ENCODE assay signal across 18 mouse cellular contexts in genomic region chr19:16181258-16181657, GRCm38 (mm10). TPM values are rescaled to one million over a fixed set of nuclear protein-coding genes. Genes with fewer than 3 reads are reported as not detected.
DNase-seq lines count a peak whose midpoint lies in the region; ATAC-seq and TF ChIP-seq lines count a peak whose summit lies in the region.
"Had no signal": no experiment of that assay in that cellular context is flagged by ENCODE, and none has a peak within 500 bp of the region (broad histone marks: within the 10 kb centered on the region; RNA-seq: fewer than 3 reads in every experiment).

No protein-coding gene starts in this region.

- no peak for ATAC-seq in heart, embryonic 15.5 days (replicated peaks; ENCODE audit: insufficient number of reproducible peaks, insufficient read depth, low FRiP score, low read depth)
- ATAC-seq in heart, embryonic 11.5 days (replicated peaks; ENCODE audit: insufficient number of reproducible peaks, low FRiP score, low TSS enrichment): no peak
- ATAC-seq in liver, embryonic 12.5 days: no peak
- no peak for ATAC-seq in megakaryocyte, adult 5-6 weeks (ENCODE audit: poor library complexity, severe bottlenecking)
- ATAC-seq: CD4-positive, CD25-positive, alpha-beta regulatory T cell, adult 4 months; forebrain, embryonic 13.5 days; Patski had no signal

- H3K9ac ChIP-seq in heart, embryonic 15.5 days: no peak overlapping the region
- no peak overlapping the region for H3K9ac ChIP-seq in heart, embryonic 11.5 days (ENCODE audit: low read depth, low read length)
- H3K9ac ChIP-seq in liver, adult 2 months (ENCODE audit: low read depth, low read length): no peak overlapping the region
- H3K9ac ChIP-seq in liver, embryonic 12.5 days: no peak overlapping the region
- H3K9ac ChIP-seq: forebrain, embryonic 13.5 days; hindbrain, embryonic 15.5 days; limb, embryonic 13.5 days had no signal

- H3K4me1 ChIP-seq in heart, embryonic 15.5 days (replicated peaks): peaks cover 53% of the 10 kb centered on the region
- peaks cover 37% of the 10 kb centered on the region for H3K4me1 ChIP-seq in heart, embryonic 11.5 days (ENCODE audit: control insufficient read depth, insufficient read depth, low read length)
- H3K4me1 ChIP-seq in liver, adult 2 months (ENCODE audit: control insufficient read depth, insufficient read depth, low read length): peaks cover 20% of the 10 kb centered on the region
- H3K4me1 ChIP-seq in liver, embryonic 12.5 days: peaks cover 30% of the 10 kb centered on the region
- H3K4me1 ChIP-seq in megakaryocyte, embryonic 14.5 days: peaks cover 90% of the 10 kb centered on the region

- peaks cover 34% of the 10 kb centered on the region; the same call in 1 of the 2 replicates for H3K79me2 ChIP-seq in liver, adult 2 months (ENCODE audit: control insufficient read depth, insufficient read depth, low read length)

- no peak for TF ChIP-seq CTCF in gastrocnemius, adult 2 months (IDR thresholded peaks at IDR 0.05)
- TF ChIP-seq CTCF in liver, adult 2 months (IDR thresholded peaks at IDR 0.05; ENCODE audit: low read depth, low read length): no peak

- 0 out of 2 replicates have a peak overlapping the region, but pooled peaks have one; percentile 10 for H3K4me2 ChIP-seq in heart, embryonic 15.5 days
- no peak overlapping the region for H3K4me2 ChIP-seq in heart, embryonic 11.5 days
- no peak overlapping the region for H3K4me2 ChIP-seq in liver, embryonic 12.5 days
- H3K4me2 ChIP-seq: forebrain, embryonic 13.5 days; hindbrain, embryonic 15.5 days; limb, embryonic 13.5 days; midbrain, embryonic 11.5 days had no signal

- intact Hi-C loops in gastrocnemius, adult 2 months (cut with DNase I): no loop called here
- intact Hi-C loops in gastrocnemius, postnatal 14 days (cut with DNase I; ENCODE audit: low total_unique reads): no loop called here

- H3K9me3 ChIP-seq in heart, embryonic 15.5 days (replicated peaks): no peaks in the 10 kb centered on the region
- no peaks in the 10 kb centered on the region for H3K9me3 ChIP-seq in heart, embryonic 11.5 days (replicated peaks; ENCODE audit: control insufficient read depth, low read length)
- H3K9me3 ChIP-seq in liver, embryonic 12.5 days (replicated peaks): no peaks in the 10 kb centered on the region
- H3K9me3 ChIP-seq in megakaryocyte, embryonic 14.5 days: no peaks in the 10 kb centered on the region
- H3K9me3 ChIP-seq: forebrain, embryonic 13.5 days; hindbrain, embryonic 15.5 days; limb, embryonic 13.5 days had no signal

- H3K27ac ChIP-seq in gastrocnemius, adult 2 months: peak overlapping the region; percentile 71
- peak overlapping the region; percentile 66 for H3K27ac ChIP-seq in heart, embryonic 15.5 days
- H3K27ac ChIP-seq in heart, embryonic 11.5 days (ENCODE audit: low read depth, low read length): no peak overlapping the region
- H3K27ac ChIP-seq in liver, adult 2 months (replicated peaks; ENCODE audit: insufficient read depth, low read depth, low read length): no peak overlapping the region
- no peak overlapping the region for H3K27ac ChIP-seq in liver, embryonic 12.5 days
- H3K27ac ChIP-seq: forebrain, embryonic 13.5 days; hindbrain, embryonic 15.5 days; limb, embryonic 13.5 days had no signal

- H3K27me3 ChIP-seq in heart, embryonic 15.5 days: no peaks in the 10 kb centered on the region
- no peaks in the 10 kb centered on the region for H3K27me3 ChIP-seq in heart, embryonic 11.5 days (ENCODE audit: control insufficient read depth, insufficient read depth, low read length)
- H3K27me3 ChIP-seq in liver, adult 2 months (ENCODE audit: control insufficient read depth, insufficient read depth, low read length): no peaks in the 10 kb centered on the region
- no peaks in the 10 kb centered on the region for H3K27me3 ChIP-seq in liver, embryonic 12.5 days (replicated peaks)
- no peaks in the 10 kb centered on the region for H3K27me3 ChIP-seq in megakaryocyte, embryonic 14.5 days (replicated peaks)
- H3K27me3 ChIP-seq: forebrain, embryonic 13.5 days; hindbrain, embryonic 15.5 days; limb, embryonic 13.5 days; Patski had no signal

- H3K4me3 ChIP-seq in gastrocnemius, adult 2 months: no peak overlapping the region
- H3K4me3 ChIP-seq in heart, embryonic 15.5 days: no peak overlapping the region
- H3K4me3 ChIP-seq in heart, embryonic 11.5 days (ENCODE audit: low read depth, low read length): no peak overlapping the region
- H3K4me3 ChIP-seq in liver, adult 2 months (ENCODE audit: insufficient read depth, low read depth, low read length): no peak overlapping the region
- H3K4me3 ChIP-seq in liver, embryonic 12.5 days: no peak overlapping the region
- H3K4me3 ChIP-seq in megakaryocyte, embryonic 14.5 days (replicated peaks): peak overlapping the region; percentile 10
- H3K4me3 ChIP-seq: forebrain, embryonic 13.5 days; hindbrain, embryonic 15.5 days; limb, embryonic 13.5 days had no signal

- no peak for DNase-seq in gastrocnemius, adult 2 months
- DNase-seq in gastrocnemius, postnatal 14 days: no peak
- peak; percentile 52 for DNase-seq in liver, adult 2 months (ENCODE audit: extremely low read depth, low read depth, low spot score)
- DNase-seq: adrenal gland, adult 8-10 months; cerebellum, adult 9-11 months; gastrocnemius, postnatal 25 days; retina, postnatal 1 day had no signal

- TF ChIP-seq POLR2A in liver, adult 2 months (IDR thresholded peaks at IDR 0.05; ENCODE audit: extremely low read depth, insufficient read depth, low read length): no peak

- 38% methylated on average over 3 of the region's 3 CpGs for WGBS in heart, embryonic 15.5 days
- 56% methylated on average over 3 of the region's 3 CpGs for WGBS in heart, embryonic 11.5 days (ENCODE audit: insufficient replicate concordance)
- WGBS in liver, adult 2 months: 34% methylated on average over 3 of the region's 3 CpGs
- WGBS in liver, embryonic 12.5 days (ENCODE audit: insufficient replicate concordance): 63% methylated on average over 3 of the region's 3 CpGs

- H3K36me3 ChIP-seq in heart, embryonic 15.5 days: no peaks in the 10 kb centered on the region
- H3K36me3 ChIP-seq in heart, embryonic 11.5 days (ENCODE audit: control insufficient read depth, insufficient read depth, low read length): no peaks in the 10 kb centered on the region
- no peaks in the 10 kb centered on the region for H3K36me3 ChIP-seq in liver, adult 2 months (ENCODE audit: control insufficient read depth, insufficient read depth, low read length)
- H3K36me3 ChIP-seq in liver, embryonic 12.5 days: no peaks in the 10 kb centered on the region
- peaks cover 66% of the 10 kb centered on the region for H3K36me3 ChIP-seq in megakaryocyte, embryonic 14.5 days (replicated peaks; ENCODE audit: low read length)
- H3K36me3 ChIP-seq: hindbrain, embryonic 15.5 days; limb, embryonic 13.5 days had no signal

RNA-seq across cellular contexts. Expression of gene Gnaq, which starts 48.6 kb away (rescaled TPM):
- total RNA-seq in gastrocnemius, adult 2 months (2021): 10 to 100 TPM; 12.2 to 15.7 TPM
- 10 to 100 TPM; 15.8 to 20.3 TPM for total RNA-seq in gastrocnemius, postnatal 14 days (2021)
- 15.7 and 19.5 TPM in 2 replicates for polyA plus RNA-seq in heart, embryonic 15.5 days (2015; fragmentation: Nextera tagmentation; extraction: Ambion mirVana)
- polyA plus RNA-seq in heart, embryonic 11.5 days (2014; fragmentation: Nextera tagmentation; extraction: Ambion mirVana): 9.2 and 13.1 TPM in 2 replicates
- 10.2 and 12.8 TPM in 2 replicates for total RNA-seq in liver, adult 2 months (2014; rRNA removed)
- 4.6 and 5.2 TPM in 2 replicates for polyA plus RNA-seq in liver, adult 2 months (2012; rRNA removed)
- polyA plus RNA-seq in liver, embryonic 12.5 days (2016; fragmentation: Nextera tagmentation; extraction: Ambion mirVana): 5.6 and 5.8 TPM in 2 replicates
- 2.6 and 12.6 TPM in 2 replicates for polyA plus RNA-seq in megakaryocyte, embryonic 14.5 days (2012; ENCODE audit: insufficient read depth, low replicate concordance)
- 24.9 and 28.3 TPM in 2 replicates for total RNA-seq in megakaryocyte, adult 5-6 weeks (2015)
- total RNA-seq in megakaryocyte, adult 5-6 weeks (2017): 17.8 and 25.3 TPM in 2 replicates

Comparison
In these comparisons a context has a peak if more than half of its experiments do, and no peak if none do; other contexts are left out.
1. H3K27ac ChIP-seq: peak in gastrocnemius, adult 2 months (single experiment) and heart, embryonic 15.5 days (single experiment); none in heart, embryonic 11.5 days (single experiment), liver, adult 2 months (single experiment) and liver, embryonic 12.5 days (single experiment).